Mouse (Mus musculus): ENCODE results near the gene F12.

F12 gene

DNA sequence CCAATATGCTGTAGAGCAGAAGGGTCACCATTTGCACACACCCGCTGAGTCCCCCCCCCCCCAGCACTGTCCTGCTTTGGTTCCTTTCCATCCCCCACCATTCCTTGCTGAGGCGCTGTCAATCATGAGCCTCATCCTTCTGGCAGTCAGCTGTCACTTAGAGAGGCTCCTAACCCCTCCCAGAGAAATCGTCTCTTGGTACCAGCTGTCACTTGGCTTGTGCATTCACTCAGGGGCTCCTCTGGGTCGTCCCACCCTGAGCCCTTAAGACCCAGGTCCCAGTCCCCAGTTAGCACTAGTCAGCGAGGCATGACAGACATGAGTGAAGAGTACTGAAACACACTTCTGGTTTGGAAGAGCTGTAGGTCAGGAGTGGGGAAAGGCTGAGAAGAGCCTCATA lies 54.9 kb downstream of the F12 start:
- DNase-seq (ENCODE audit: low read depth, low spot score): no peak

DNA sequence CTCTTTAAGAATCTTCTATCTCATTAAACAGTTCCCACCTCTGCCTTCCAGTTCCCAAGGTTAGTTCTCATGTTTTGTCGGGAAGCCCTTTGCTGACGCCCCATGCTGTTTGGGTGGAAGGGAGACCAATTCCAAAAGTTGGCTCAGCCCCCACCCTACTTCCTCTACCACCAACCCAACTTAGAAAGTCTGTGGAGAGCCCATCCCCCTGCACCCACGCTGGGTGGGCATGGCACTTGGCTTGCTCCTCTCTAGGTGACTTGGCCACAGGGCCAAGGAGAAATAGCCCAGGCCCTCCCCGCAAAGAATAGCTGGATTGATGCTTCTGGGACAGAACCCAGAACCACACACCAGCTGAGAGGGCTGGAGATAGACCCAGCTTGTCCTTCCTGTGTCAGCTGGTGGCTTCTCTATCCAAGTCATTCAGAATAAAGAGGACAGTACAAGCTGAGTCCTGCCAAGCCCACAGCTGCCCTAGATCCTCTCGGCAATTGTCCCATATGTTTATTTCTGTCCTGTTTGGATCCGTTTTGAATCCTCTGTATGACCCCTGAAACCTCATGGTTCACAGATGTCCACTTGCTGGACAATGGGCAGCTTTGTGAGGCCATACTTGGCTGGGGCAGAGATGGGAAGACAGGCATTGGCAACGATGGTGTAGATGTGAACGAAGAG lies 55.4 kb downstream of the F12 start:
- no peak for DNase-seq (ENCODE audit: low read depth, low spot score)

DNA sequence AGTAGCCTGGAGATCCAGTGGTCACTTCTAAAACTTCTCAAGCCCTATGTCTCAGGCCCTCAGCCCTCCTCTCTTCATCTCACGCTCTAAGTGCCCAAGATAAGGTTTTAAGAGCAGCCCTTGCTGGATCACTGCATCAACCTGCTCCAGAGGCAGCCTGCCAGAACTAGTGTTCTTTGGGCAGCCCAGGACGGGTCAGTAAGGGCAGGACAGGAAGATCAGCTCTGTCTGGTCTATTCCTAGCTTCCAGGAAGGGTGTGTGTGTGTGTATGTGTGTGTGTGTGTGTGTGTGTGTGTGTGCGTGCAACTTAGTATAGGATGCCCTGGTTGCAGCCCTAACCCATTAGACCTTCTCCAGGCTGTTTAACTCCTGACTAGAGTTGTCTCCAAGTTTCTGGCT lies 56.4 kb downstream of the F12 start:
- DNase-seq (ENCODE audit: low read depth, low spot score): no peak

DNA sequence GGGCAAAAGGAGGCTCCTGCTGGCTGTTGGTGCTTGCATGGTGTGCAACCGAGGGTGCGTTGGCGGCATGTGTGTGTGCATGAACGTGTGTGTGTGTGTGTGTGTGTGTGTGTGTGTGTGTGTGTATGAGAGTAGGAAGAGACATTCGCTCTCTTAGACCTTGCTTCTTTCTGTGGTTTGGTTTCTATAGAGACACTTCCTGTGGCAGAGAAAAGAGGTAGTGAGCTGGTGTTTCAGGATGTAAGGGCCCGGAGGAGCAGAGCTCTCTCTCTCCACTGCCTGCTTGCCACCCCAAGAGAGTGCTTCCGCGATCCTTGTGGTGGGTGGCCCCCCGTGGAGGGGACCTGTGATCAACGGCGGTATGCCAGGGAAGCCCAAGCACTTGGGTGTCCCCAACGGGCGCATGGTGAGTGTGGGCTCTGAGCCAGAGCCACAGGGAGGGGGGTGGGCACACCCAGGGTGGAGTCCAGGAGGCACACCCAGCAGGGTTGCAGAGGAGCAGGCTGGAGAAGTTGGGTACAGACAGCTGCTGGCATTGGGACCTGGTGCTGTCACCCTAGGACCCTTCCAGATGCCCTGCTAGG lies 57.0 kb downstream of the F12 start, which contains the start of gene Rgs14:
Gene Rgs14, plus strand, starts transcription at position 202 of the 584 bp plus-strand sequence.
- peak; percentile 34 for DNase-seq (ENCODE audit: low read depth, low spot score)

DNA sequence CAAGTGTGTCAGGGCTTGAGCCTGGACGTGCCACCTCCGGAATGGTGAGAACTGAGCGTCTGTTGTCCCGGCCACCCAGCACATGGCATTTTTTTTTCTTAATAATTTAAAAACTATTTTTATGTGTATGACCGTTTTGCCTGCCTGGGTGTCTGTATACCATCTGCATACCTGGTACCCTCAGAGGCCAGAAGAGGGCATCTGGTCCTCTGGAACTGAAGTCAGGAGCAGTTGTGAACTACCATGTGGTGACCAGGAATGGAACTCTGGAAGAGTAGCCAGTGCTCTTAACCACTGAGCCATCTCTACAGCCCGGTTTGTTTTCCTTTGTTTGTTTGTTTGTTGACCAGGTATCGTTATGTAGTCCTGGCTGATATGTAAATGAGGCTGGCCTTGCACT lies 58.2 kb downstream of the F12 start:
- no peak for DNase-seq (ENCODE audit: low read depth, low spot score)

All from c-Kit-negative CD71-positive TER-119-positive erythroid progenitor cells, embryonic 14.5 days (primary cell).